Mouse (Mus musculus) testis, postnatal 14 days (tissue): ENCODE measurements around the gene Tmem189.

Experiments used
- DNase-seq: peaks from one replicate; pipeline ENCODE4 v3.0.0; 2021; ENCODE audit warnings: low spot score

The Tmem189 gene

GRCm38 (mm10) chr2:167593551-167594250, 95.9 kb downstream of the Tmem189 start:
- DNase-seq = no peak
